Mouse (Mus musculus): ENCODE data around the gene 1110004F10Rik.

Gene 1110004F10Rik

GRCm38 (mm10) chr7:116093466-116093850 lies 54.3 kb downstream of the 1110004F10Rik start:
- DNase-seq (ENCODE audit: low spot score) = no peak

GRCm38 (mm10) chr7:116099952-116100528 lies 60.8 kb downstream of the 1110004F10Rik start:
- no peak for DNase-seq (ENCODE audit: low spot score)

GRCm38 (mm10) chr7:116103091-116103490 lies 63.9 kb downstream of the 1110004F10Rik start:
- DNase-seq (ENCODE audit: low spot score) = no peak

GRCm38 (mm10) chr7:116110661-116111060 lies 71.5 kb downstream of the 1110004F10Rik start:
- DNase-seq (ENCODE audit: low spot score) = no peak

- no peak for DNase-seq (ENCODE audit: low spot score)
Observed at GRCm38 (mm10) chr7:116111546-116111945, 72.3 kb downstream of the 1110004F10Rik start.

- DNase-seq (ENCODE audit: low spot score) = no peak
Observed at GRCm38 (mm10) chr7:116115216-116115930, 76.2 kb downstream of the 1110004F10Rik start.

- DNase-seq (ENCODE audit: low spot score) = no peak
Observed at GRCm38 (mm10) chr7:116115991-116116390, 76.8 kb downstream of the 1110004F10Rik start.

- no peak for DNase-seq (ENCODE audit: low spot score)
Observed at GRCm38 (mm10) chr7:116119306-116119857, 80.2 kb downstream of the 1110004F10Rik start.

GRCm38 (mm10) chr7:116120737-116121136 lies 81.5 kb downstream of the 1110004F10Rik start:
- no peak for DNase-seq (ENCODE audit: low spot score)

- no peak for DNase-seq (ENCODE audit: low spot score)
Observed at GRCm38 (mm10) chr7:116121202-116121601, 82.0 kb downstream of the 1110004F10Rik start.

GRCm38 (mm10) chr7:116122981-116123596 lies 83.9 kb downstream of the 1110004F10Rik start:
- DNase-seq (ENCODE audit: low spot score) = no peak

GRCm38 (mm10) chr7:116123597-116123985 lies 84.4 kb downstream of the 1110004F10Rik start:
- no peak for DNase-seq (ENCODE audit: low spot score)

GRCm38 (mm10) chr7:116124057-116124456 lies 84.9 kb downstream of the 1110004F10Rik start:
- no peak for DNase-seq (ENCODE audit: low spot score)

GRCm38 (mm10) chr7:116125671-116126070 lies 86.5 kb downstream of the 1110004F10Rik start:
- DNase-seq (ENCODE audit: low spot score) = no peak

- no peak for DNase-seq (ENCODE audit: low spot score)
Observed at GRCm38 (mm10) chr7:116127052-116127451, 87.9 kb downstream of the 1110004F10Rik start.

- DNase-seq (ENCODE audit: low spot score) = no peak
Observed at GRCm38 (mm10) chr7:116128286-116128685, 89.1 kb downstream of the 1110004F10Rik start.

- no peak for DNase-seq (ENCODE audit: low spot score)
Observed at GRCm38 (mm10) chr7:116129374-116129773, 90.2 kb downstream of the 1110004F10Rik start.

GRCm38 (mm10) chr7:116131390-116131789 lies 92.2 kb downstream of the 1110004F10Rik start:
- DNase-seq (ENCODE audit: low spot score) = peak; percentile 24

GRCm38 (mm10) chr7:116132078-116132477 lies 92.9 kb downstream of the 1110004F10Rik start:
- DNase-seq (ENCODE audit: low spot score) = peak; percentile 77

- no peak for DNase-seq (ENCODE audit: low spot score)
Observed at GRCm38 (mm10) chr7:116134413-116135292, 95.5 kb downstream of the 1110004F10Rik start.

GRCm38 (mm10) chr7:116137149-116137548 lies 98.0 kb downstream of the 1110004F10Rik start:
- DNase-seq (ENCODE audit: low spot score) = no peak

- no peak for DNase-seq (ENCODE audit: low spot score)
Observed at GRCm38 (mm10) chr7:116137671-116138070, 98.5 kb downstream of the 1110004F10Rik start.
